Mouse (Mus musculus) liver, postnatal 0 days (tissue): Measurements from ENCODE around the gene Dynll1.

ENCODE experiments used
- CTCF ChIP-seq: sonication (generic); IDR thresholded peaks from 2 replicates; pipeline ENCODE4 v1.5.1; 2016; ENCODE audit warnings: antibody characterized with exemption, low read depth
- EP300 ChIP-seq: IDR thresholded peaks from 2 replicates; pipeline ENCODE4 v1.6.1; 2016; ENCODE audit warnings: antibody characterized with exemption, low read depth, mild to moderate bottlenecking

- TF ChIP-seq CTCF, result no peak
- TF ChIP-seq EP300, result no peak
These were observed 38.1 kb downstream of the Dynll1 start for GRCm38 (mm10) chr5:115262502-115263291.
